Mouse (Mus musculus) thymus, adult 2 months (tissue): ENCODE results near the gene Gm20388. TPM values are rescaled to one million over a fixed set of nuclear protein-coding genes. Genes with fewer than 3 reads are reported as not detected.

Experiments used
- DNase-seq: peaks from one replicate; pipeline ENCODE4 v3.0.0; 2021
- H3K27ac ChIP-seq: fragments of 200-500 bp; 2 replicates; pipeline ENCODE4 v1.5.1; 2012; ENCODE audit warnings: low read length, control low read depth; ENCODE audit not compliant: control insufficient read depth, insufficient read depth
- H3K27me3 ChIP-seq: fragments of 200-500 bp; 2 replicates; pipeline ENCODE4 v1.6.1; 2012; ENCODE audit warnings: mild to moderate bottlenecking, low read length, moderate library complexity, mixed read lengths; ENCODE audit not compliant: control insufficient read depth, insufficient read depth
- H3K36me3 ChIP-seq: fragments of 200-500 bp; 2 replicates; pipeline ENCODE4 v1.6.1; 2012; ENCODE audit warnings: mild to moderate bottlenecking, low read length, moderate library complexity; ENCODE audit not compliant: control insufficient read depth, insufficient read depth
- H3K4me1 ChIP-seq: fragments of 200-500 bp; replicated peaks from 2 replicates; pipeline ENCODE4 v1.6.1; 2012; ENCODE audit warnings: low read length; ENCODE audit not compliant: control insufficient read depth, insufficient read depth
- H3K4me3 ChIP-seq: fragments of 200-500 bp; 2 replicates; pipeline ENCODE4 v1.5.1; 2012; ENCODE audit warnings: mild to moderate bottlenecking, low read length, control low read depth, moderate library complexity; ENCODE audit not compliant: control insufficient read depth, insufficient read depth
- CTCF ChIP-seq: fragments of 200-500 bp; IDR thresholded peaks from 2 replicates; pipeline ENCODE4 v1.5.1; 2012; ENCODE audit warnings: mild to moderate bottlenecking, control low read depth, low read length, moderate library complexity, borderline replicate concordance; ENCODE audit not compliant: control insufficient read depth, poor library complexity, insufficient read depth; ENCODE audit errors: extremely low read depth
- POLR2A ChIP-seq: fragments of 200-500 bp; IDR thresholded peaks from 2 replicates; pipeline ENCODE4 v1.6.1; 2012; ENCODE audit warnings: mild to moderate bottlenecking, low read length, control low read depth, moderate library complexity; ENCODE audit not compliant: control insufficient read depth, poor library complexity, insufficient read depth; ENCODE audit errors: extremely low read depth
- WGBS: fragments of 180-500 bp; shearing (Covaris S2); methylation state at CpG from one replicate; pipeline ENCODE4 v1.1.7; 2018; 5-methylcytosine and 5-hydroxymethylcytosine counted together
- polyA plus RNA-seq: library from polyadenylated mRNA; depleted of rRNA; stranded (reverse); fragments of >200 nt; gene quantifications from 2 replicates; pipeline ENCODE4 v1.2.3, GENCODE M21; 2012

Gene Gm20388
- polyA plus RNA-seq, 1 experiment: 103 TPM

- 16% methylated on average over 16 of the region's 16 CpGs for WGBS
- Histone ChIP-seq H3K36me3 (no peaks in the 10 kb centered on the region), H3K4me1 (peaks cover 48% of the 10 kb centered on the region), H3K4me3 (peak overlapping the region; percentile 80), H3K27ac (no peak overlapping the region), H3K27me3 (no peaks in the 10 kb centered on the region)
- no peak for DNase-seq
- no peak for TF ChIP-seq POLR2A
- TF ChIP-seq CTCF: no peak
Observed at GRCm38 (mm10) chr8:122676621-122677480, 2766.2 kb downstream of the Gm20388 start.

GRCm38 (mm10) chr8:122677481-122678021 is 2766.9 kb downstream of the Gm20388 start:
- WGBS: under 1% methylated on average over 35 of the region's 35 CpGs
- DNase-seq: peak; percentile 88
- Histone ChIP-seq H3K27me3 (no peaks in the 10 kb centered on the region), H3K36me3 (no peaks in the 10 kb centered on the region), H3K4me1 (peaks cover 53% of the 10 kb centered on the region), H3K4me3 (peak overlapping the region; percentile 80), H3K27ac (peak overlapping the region; percentile 8)
- TF ChIP-seq POLR2A (no peak), CTCF (0 out of 2 replicates have a peak, but pooled peaks have one; percentile 31)

- TF ChIP-seq POLR2A (no peak; the same call in 1 of the 2 replicates), CTCF (peak; percentile 99)
- peaks cover 53% of the 10 kb centered on the region for H3K4me1 ChIP-seq
Observed at GRCm38 (mm10) chr8:122678061-122678895, 2767.6 kb downstream of the Gm20388 start.

GRCm38 (mm10) chr8:122678896-122679210 is 2768.2 kb downstream of the Gm20388 start:
- H3K27ac ChIP-seq: peak overlapping the region; percentile 25; the same call in 1 of the 2 replicates
- H3K36me3 ChIP-seq: no peaks in the 10 kb centered on the region
- no peaks in the 10 kb centered on the region for H3K27me3 ChIP-seq
- WGBS: 3% methylated on average over 14 of the region's 14 CpGs
- DNase-seq: no peak
- H3K4me3 ChIP-seq: peak overlapping the region; percentile 80
- TF ChIP-seq CTCF (no peak), POLR2A (no peak; the same call in 1 of the 2 replicates)
- H3K4me1 ChIP-seq: peaks cover 53% of the 10 kb centered on the region

More at GRCm38 (mm10) chr8:122678061-122678895, 2767.6 kb downstream of the Gm20388 start:
- peak; percentile 92 for DNase-seq
- peak overlapping the region; percentile 80 for H3K4me3 ChIP-seq
- peak overlapping the region; percentile 23 for H3K27ac ChIP-seq
- no peaks in the 10 kb centered on the region for H3K36me3 ChIP-seq
- H3K27me3 ChIP-seq: no peaks in the 10 kb centered on the region
- 3% methylated on average over 125 of the region's 127 CpGs for WGBS

GRCm38 (mm10) chr8:122679325-122679920 is 2768.8 kb downstream of the Gm20388 start:
- H3K4me1 ChIP-seq: peaks cover 53% of the 10 kb centered on the region
- WGBS: 77% methylated on average over 11 of the region's 11 CpGs
- no peaks in the 10 kb centered on the region for H3K27me3 ChIP-seq
- no peaks in the 10 kb centered on the region for H3K36me3 ChIP-seq
- peak overlapping the region; percentile 31; the same call in 1 of the 2 replicates for H3K27ac ChIP-seq
- no peak for DNase-seq
- H3K4me3 ChIP-seq: no peak overlapping the region
- no peak for TF ChIP-seq POLR2A
- no peak for TF ChIP-seq CTCF
